Mouse (Mus musculus) lung, postnatal 0 days (tissue): Measurements from ENCODE around the gene Slc24a2.

Experiments
- CTCF ChIP-seq: IDR thresholded peaks from 2 replicates; pipeline ENCODE4 v1.5.1; 2016; ENCODE audit warnings: antibody characterized with exemption, mild to moderate bottlenecking
- EP300 ChIP-seq: IDR thresholded peaks from 2 replicates; pipeline ENCODE4 v1.6.1; 2016; ENCODE audit warnings: antibody characterized with exemption, mild to moderate bottlenecking, control low read depth

DNA sequence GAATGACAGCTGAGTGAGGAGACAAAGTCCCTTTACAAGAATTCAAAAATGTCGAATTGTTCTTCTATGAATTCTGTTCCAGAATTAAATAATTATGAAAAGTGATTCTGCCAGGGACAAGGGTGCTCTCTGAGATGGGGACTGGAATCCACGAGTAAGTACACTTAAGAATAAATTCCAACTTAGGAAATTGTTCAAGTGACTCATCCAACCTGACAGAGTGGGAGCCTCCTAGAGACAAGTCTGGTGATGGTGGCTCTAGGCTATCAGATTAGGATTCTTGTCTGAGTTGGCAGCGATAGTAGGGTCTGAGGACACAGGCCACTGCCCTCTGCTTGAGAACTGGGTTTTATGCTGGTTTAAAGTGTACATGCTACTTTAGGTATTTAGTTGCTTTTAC, 181.2 kb downstream of the Slc24a2 start:
- TF ChIP-seq CTCF (no peak), EP300 (no peak)
